Mouse (Mus musculus) CD8-positive naive resting alpha-beta T cell, adult 57 days (primary cell): ENCODE measurements around the gene Zfp626. TPM values are rescaled to one million over a fixed set of nuclear protein-coding genes. Genes with fewer than 3 reads are reported as not detected.

Experiments used
- total RNA-seq: library from RNA; stranded (reverse); gene quantifications from one replicate; pipeline ENCODE4 v1.2.4, GENCODE M21; 2023

Zfp626 gene
- total RNA-seq = 12.7 TPM

GRCm38 (mm10) chr7:27806896-27807295, at the start of gene Zfp626:
TSS of gene Zfp626 (plus strand) at chr7:27807196.

GRCm38 (mm10) chr7:27838323-27839249, 31.6 kb downstream of the Zfp626 start, which contains the start of gene Zfp59:
TSS of gene Zfp59 (plus strand) at chr7:27838607.

DNA sequence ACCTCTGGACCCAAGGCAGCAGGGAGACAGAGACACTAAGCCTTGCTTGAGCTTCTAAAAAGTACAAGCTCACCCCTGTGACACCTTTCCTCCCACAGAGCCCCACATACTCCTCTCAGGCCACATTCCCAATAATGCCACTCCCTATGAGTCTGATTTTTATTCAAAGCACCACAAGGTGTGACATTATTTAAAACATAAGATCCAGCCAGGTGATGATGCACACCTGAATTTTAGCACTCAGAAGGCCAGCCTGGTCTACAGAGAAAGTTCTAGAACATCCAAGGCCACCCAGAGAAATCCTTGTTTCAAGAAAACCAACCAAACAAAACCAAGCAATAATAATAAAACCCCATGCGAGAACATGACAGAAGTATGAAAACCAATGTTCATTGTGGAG, 50.2 kb downstream of the Zfp626 start, which contains the start of gene Zfp607a:
Zfp607a (plus strand) TSS at position 301 of the 400 bp plus-strand sequence.

Other genes with a start within 250 kb of the Zfp626 start
- 121 TPM for gene Akt2, start 215.6 kb upstream of the Zfp626 start, total RNA-seq
- not detected for gene Ttc9b, start 153.3 kb upstream of the Zfp626 start, total RNA-seq
- gene Map3k10, start 132.6 kb upstream of the Zfp626 start, total RNA-seq = 15.2 TPM
- gene Zfp607b, start 117.9 kb upstream of the Zfp626 start, total RNA-seq = 1.9 TPM
- gene Zfp60, start 75.8 kb upstream of the Zfp626 start, total RNA-seq = 11.5 TPM
- gene Zfp59, start 31.4 kb downstream of the Zfp626 start, total RNA-seq = 4.7 TPM
- gene Zfp607a, start 50.3 kb downstream of the Zfp626 start, total RNA-seq = 17.0 TPM
- 10.8 TPM for gene Zfp974, start 122.3 kb downstream of the Zfp626 start, total RNA-seq
- 11.5 TPM for gene Zfp780b, start 172.0 kb downstream of the Zfp626 start, total RNA-seq
- gene Zfp850, start 206.9 kb downstream of the Zfp626 start, total RNA-seq = 10.7 TPM
- gene Psmc4, start 242.9 kb downstream of the Zfp626 start, total RNA-seq = 98.5 TPM